Mouse (Mus musculus): ENCODE results near the gene Cidec. TPM values are rescaled to one million over a fixed set of nuclear protein-coding genes. Genes with fewer than 3 reads are reported as not detected.

The Cidec gene
- not detected in 2 replicates for polyA plus RNA-seq (2015; fragmentation: Nextera tagmentation; extraction: Ambion mirVana)

- no peaks in the 10 kb centered on the region for H3K36me3 ChIP-seq
- no peaks in the 10 kb centered on the region for H3K9me3 ChIP-seq
- 76% methylated on average over 9 of the region's 9 CpGs for WGBS
- H3K4me1 ChIP-seq = no peaks in the 10 kb centered on the region
- ATAC-seq (ENCODE audit: insufficient number of reproducible peaks, insufficient read depth, low FRiP score, low TSS enrichment, low read depth) = no peak
- no peak within 1 kb of the TSS for H3K27ac ChIP-seq
- H3K4me2 ChIP-seq = no peak within 1 kb of the TSS
- no peak within 1 kb of the TSS for H3K4me3 ChIP-seq
- no peaks in the 10 kb centered on the region for H3K27me3 ChIP-seq
- no peak within 1 kb of the TSS for H3K9ac ChIP-seq
Observed at GRCm38 (mm10) chr6:113435664-113436205, at the start of gene Cidec. Gene Cidec, minus strand, starts transcription at chr6:113435760.

DNA sequence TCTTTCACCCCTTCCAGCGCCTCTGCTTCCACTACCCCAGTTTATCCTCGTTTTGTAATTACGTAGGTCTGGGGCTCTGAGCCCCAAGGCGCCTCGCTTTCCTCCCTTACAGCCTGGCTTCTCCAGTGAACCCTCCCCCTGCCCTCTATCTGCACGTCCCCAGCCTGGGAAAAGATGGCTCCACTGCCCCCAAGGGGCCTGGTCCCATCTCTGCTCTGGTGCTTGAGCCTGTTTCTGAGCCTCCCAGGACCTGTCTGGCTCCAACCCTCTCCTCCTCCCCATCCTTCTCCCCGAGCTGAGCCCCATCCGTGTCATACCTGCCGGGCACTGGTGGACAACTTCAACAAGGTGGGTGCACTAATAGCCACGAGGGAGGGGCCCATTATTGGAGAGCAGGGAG, 48.2 kb upstream of the Cidec start:
- 15% methylated on average over 10 of the region's 10 CpGs for WGBS
- no peaks in the 10 kb centered on the region for H3K36me3 ChIP-seq
- peak overlapping the region; percentile 39 for H3K4me3 ChIP-seq
- H3K4me2 ChIP-seq = peak overlapping the region; percentile 74
- H3K4me1 ChIP-seq = peaks cover 35% of the 10 kb centered on the region
- no peaks in the 10 kb centered on the region for H3K9me3 ChIP-seq
- ATAC-seq (ENCODE audit: insufficient number of reproducible peaks, insufficient read depth, low FRiP score, low TSS enrichment, low read depth) = no peak
- H3K27me3 ChIP-seq = peaks cover 48% of the 10 kb centered on the region
- peak overlapping the region; percentile 69 for H3K9ac ChIP-seq
- H3K27ac ChIP-seq = 0 out of 2 replicates have a peak overlapping the region, but pooled peaks have one; percentile 7

- Histone ChIP-seq H3K27me3 (peaks cover 52% of the 10 kb centered on the region), H3K36me3 (no peaks in the 10 kb centered on the region), H3K4me1 (peaks cover 35% of the 10 kb centered on the region), H3K27ac (0 out of 2 replicates have a peak within 1 kb of the TSS, but pooled peaks have one; percentile 7), H3K9ac (peak within 1 kb of the TSS; percentile 69), H3K4me2 (peak within 1 kb of the TSS; percentile 74), H3K9me3 (no peaks in the 10 kb centered on the region), H3K4me3 (peak within 1 kb of the TSS; percentile 39)
- under 1% methylated on average over 26 of the region's 26 CpGs for WGBS
- ATAC-seq (ENCODE audit: insufficient number of reproducible peaks, insufficient read depth, low FRiP score, low TSS enrichment, low read depth) = peak; percentile 76
Observed at GRCm38 (mm10) chr6:113483100-113483615, 47.6 kb upstream of the Cidec start, which contains the start of gene Creld1. Gene Creld1, plus strand, starts transcription at chr6:113483297.

- Histone ChIP-seq H3K4me2 (peak overlapping the region; percentile 74), H3K27me3 (peaks cover 52% of the 10 kb centered on the region), H3K27ac (no peak overlapping the region), H3K4me1 (peaks cover 30% of the 10 kb centered on the region), H3K9me3 (no peaks in the 10 kb centered on the region), H3K9ac (peak overlapping the region; percentile 49; the same call in 1 of the 2 replicates), H3K36me3 (no peaks in the 10 kb centered on the region), H3K4me3 (peak overlapping the region; percentile 39)
- WGBS = 3% methylated on average over 65 of the region's 65 CpGs
- ATAC-seq (ENCODE audit: insufficient number of reproducible peaks, insufficient read depth, low FRiP score, low TSS enrichment, low read depth) = no peak; the same call in 1 of the 2 replicates
Observed at GRCm38 (mm10) chr6:113482477-113483099, 47.0 kb upstream of the Cidec start.

- Histone ChIP-seq H3K27ac (no peak overlapping the region; the same call in 1 of the 2 replicates), H3K27me3 (peaks cover 60% of the 10 kb centered on the region), H3K9me3 (no peaks in the 10 kb centered on the region), H3K4me1 (peaks cover 19% of the 10 kb centered on the region; the same call in 1 of the 2 replicates), H3K4me3 (no peak overlapping the region), H3K9ac (no peak overlapping the region), H3K36me3 (no peaks in the 10 kb centered on the region), H3K4me2 (no peak overlapping the region)
- ATAC-seq (ENCODE audit: insufficient number of reproducible peaks, insufficient read depth, low FRiP score, low TSS enrichment, low read depth) = no peak
- 58% methylated on average over 18 of the region's 18 CpGs for WGBS
Observed at GRCm38 (mm10) chr6:113480555-113481373, 45.2 kb upstream of the Cidec start.

GRCm38 (mm10) chr6:113478906-113479305, 43.3 kb upstream of the Cidec start:
- Histone ChIP-seq H3K9me3 (no peaks in the 10 kb centered on the region), H3K9ac (no peak overlapping the region), H3K4me1 (peaks cover 14% of the 10 kb centered on the region; the same call in 1 of the 2 replicates), H3K36me3 (no peaks in the 10 kb centered on the region), H3K27me3 (peaks cover 60% of the 10 kb centered on the region), H3K4me2 (no peak overlapping the region), H3K27ac (no peak overlapping the region), H3K4me3 (no peak overlapping the region)
- ATAC-seq (ENCODE audit: insufficient number of reproducible peaks, insufficient read depth, low FRiP score, low TSS enrichment, low read depth) = no peak
- WGBS = 76% methylated on average over 10 of the region's 10 CpGs

- 51% methylated on average over 7 of the region's 7 CpGs for WGBS
- H3K9me3 ChIP-seq = no peaks in the 10 kb centered on the region
- H3K27ac ChIP-seq = no peak overlapping the region
- H3K4me3 ChIP-seq = no peak overlapping the region
- H3K4me1 ChIP-seq = peaks cover 2% of the 10 kb centered on the region; the same call in 1 of the 2 replicates
- no peak overlapping the region for H3K4me2 ChIP-seq
- H3K36me3 ChIP-seq = no peaks in the 10 kb centered on the region
- H3K27me3 ChIP-seq = peaks cover 53% of the 10 kb centered on the region
- H3K9ac ChIP-seq = no peak overlapping the region
- no peak for ATAC-seq (ENCODE audit: insufficient number of reproducible peaks, insufficient read depth, low FRiP score, low TSS enrichment, low read depth)
Observed at GRCm38 (mm10) chr6:113477353-113477752, 41.8 kb upstream of the Cidec start.

DNA sequence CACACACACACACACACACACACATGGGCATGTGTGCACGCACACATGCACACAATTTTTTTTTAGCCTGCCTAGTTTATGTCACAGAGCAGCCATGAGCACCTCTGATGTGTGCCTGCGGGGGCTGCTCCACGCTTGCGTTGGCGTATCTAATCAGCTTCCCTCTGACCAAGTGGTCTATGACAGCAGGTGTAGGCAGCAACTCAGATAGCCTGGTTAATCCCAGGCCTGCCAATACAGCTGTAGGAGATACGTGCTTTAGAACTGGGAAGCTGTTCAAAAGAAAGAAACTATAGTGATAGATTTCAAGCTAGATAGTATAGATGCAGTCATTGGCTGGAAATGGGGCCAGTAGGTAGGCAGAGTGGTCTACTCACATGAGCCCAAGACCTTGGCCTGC, 38.2 kb upstream of the Cidec start:
- Histone ChIP-seq H3K36me3 (no peaks in the 10 kb centered on the region), H3K27me3 (peaks cover 52% of the 10 kb centered on the region), H3K4me2 (no peak overlapping the region), H3K27ac (no peak overlapping the region), H3K9ac (no peak overlapping the region), H3K9me3 (no peaks in the 10 kb centered on the region), H3K4me1 (peaks cover 23% of the 10 kb centered on the region), H3K4me3 (no peak overlapping the region)
- 70% methylated on average over 6 of the region's 6 CpGs for WGBS
- no peak for ATAC-seq (ENCODE audit: insufficient number of reproducible peaks, insufficient read depth, low FRiP score, low TSS enrichment, low read depth)

- Histone ChIP-seq H3K4me1 (peaks cover 25% of the 10 kb centered on the region), H3K27ac (no peak overlapping the region), H3K4me3 (no peak overlapping the region), H3K36me3 (no peaks in the 10 kb centered on the region), H3K9ac (no peak overlapping the region), H3K27me3 (peaks cover 51% of the 10 kb centered on the region), H3K9me3 (no peaks in the 10 kb centered on the region), H3K4me2 (no peak overlapping the region)
- 76% methylated on average over 2 of the region's 2 CpGs for WGBS
- no peak for ATAC-seq (ENCODE audit: insufficient number of reproducible peaks, insufficient read depth, low FRiP score, low TSS enrichment, low read depth)
Observed at GRCm38 (mm10) chr6:113473246-113473645, 37.7 kb upstream of the Cidec start.

DNA sequence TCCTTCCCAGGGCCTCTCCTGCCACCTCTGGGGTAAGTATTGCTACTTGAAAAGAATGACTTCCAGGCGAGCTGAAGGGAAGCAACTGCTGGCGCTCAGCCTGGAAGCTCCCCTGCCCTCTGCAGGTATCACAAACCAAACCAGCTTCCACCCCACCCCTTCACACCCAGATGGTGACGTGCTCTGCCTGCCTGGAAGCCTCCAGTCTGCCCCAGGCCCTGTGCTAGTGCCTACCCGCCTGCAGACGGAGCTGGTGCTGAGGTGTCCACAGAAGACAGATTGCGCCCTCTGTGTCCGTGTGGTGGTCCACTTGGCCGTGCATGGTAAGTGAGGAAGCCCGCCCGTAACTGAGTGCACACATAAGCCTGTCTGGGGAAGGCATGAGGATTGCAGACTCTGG, 36.5 kb upstream of the Cidec start:
- no peaks in the 10 kb centered on the region for H3K9me3 ChIP-seq
- no peak overlapping the region for H3K27ac ChIP-seq
- peaks cover 51% of the 10 kb centered on the region for H3K27me3 ChIP-seq
- H3K4me3 ChIP-seq = no peak overlapping the region
- H3K4me1 ChIP-seq = peaks cover 25% of the 10 kb centered on the region
- H3K36me3 ChIP-seq = no peaks in the 10 kb centered on the region
- peak overlapping the region; percentile 53; the same call in 1 of the 2 replicates for H3K4me2 ChIP-seq
- 56% methylated on average over 10 of the region's 10 CpGs for WGBS
- no peak for ATAC-seq (ENCODE audit: insufficient number of reproducible peaks, insufficient read depth, low FRiP score, low TSS enrichment, low read depth)
- H3K9ac ChIP-seq = peak overlapping the region; percentile 66; the same call in 1 of the 2 replicates

DNA sequence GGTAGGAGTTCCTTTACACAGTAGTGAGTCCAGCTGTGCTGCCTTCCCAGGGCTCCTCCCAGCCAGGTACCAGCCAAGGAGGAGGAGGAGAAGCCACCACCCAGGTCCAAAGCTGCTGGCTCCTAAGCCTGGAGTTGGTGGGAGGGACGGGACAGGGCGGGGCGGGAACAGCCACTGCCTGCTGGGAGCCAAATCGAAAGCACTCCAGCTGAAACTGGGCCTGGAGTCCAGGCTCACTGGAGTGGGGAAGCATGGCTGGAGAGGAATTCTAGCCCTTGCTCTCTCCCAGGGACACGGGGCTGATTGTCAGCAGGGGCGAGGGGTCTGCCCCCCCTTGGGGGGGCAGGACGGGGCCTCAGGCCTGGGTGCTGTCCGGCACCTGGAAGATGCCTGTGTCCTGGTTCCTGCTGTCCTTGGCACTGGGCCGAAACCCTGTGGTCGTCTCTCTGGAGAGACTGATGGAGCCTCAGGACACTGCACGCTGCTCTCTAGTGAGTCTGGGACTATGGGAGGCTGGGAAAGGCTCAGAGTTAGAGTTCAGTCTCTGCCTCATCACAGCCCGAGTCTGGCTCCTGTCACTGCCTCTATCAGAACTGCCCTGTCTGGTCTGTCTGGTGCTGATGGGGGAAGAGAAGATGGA, 35.9 kb upstream of the Cidec start, which contains the start of gene Il17rc:
TSS of gene Il17rc (plus strand) at position 131 of the 640 bp plus-strand sequence.
- Histone ChIP-seq H3K9ac (peak within 1 kb of the TSS; percentile 66), H3K4me3 (peak within 1 kb of the TSS; percentile 24)
- ATAC-seq (ENCODE audit: insufficient number of reproducible peaks, insufficient read depth, low FRiP score, low TSS enrichment, low read depth) = no peak

More for the DNA sequence above, 35.9 kb upstream of the Cidec start, which contains the start of gene Il17rc:
- Histone ChIP-seq H3K4me1 (peaks cover 25% of the 10 kb centered on the region), H3K27me3 (peaks cover 47% of the 10 kb centered on the region), H3K27ac (no peak within 1 kb of the TSS; the same call in 1 of the 2 replicates), H3K4me2 (peak within 1 kb of the TSS; percentile 53), H3K9me3 (no peaks in the 10 kb centered on the region), H3K36me3 (no peaks in the 10 kb centered on the region)
- 18% methylated on average over 12 of the region's 12 CpGs for WGBS

Measured in embryonic facial prominence, embryonic 13.5 days (tissue).